Mouse (Mus musculus): ENCODE results near the gene Shisa8. TPM values are rescaled to one million over a fixed set of nuclear protein-coding genes. Genes with fewer than 3 reads are reported as not detected.

The Shisa8 gene
- total and polyA plus RNA-seq, 2 experiments from 2014 or later, result 0.07 to 7.5 TPM

- WGBS, result 87% methylated on average over 14 of the region's 14 CpGs
- peak overlapping the region; percentile 39 for H3K27ac ChIP-seq (ENCODE audit: low read depth)
- H3K36me3 ChIP-seq (replicated peaks; ENCODE audit: control insufficient read depth, insufficient read depth, low read length), result peaks cover 53% of the 10 kb centered on the region
- H3K27me3 ChIP-seq (ENCODE audit: control insufficient read depth, insufficient read depth, low read length), result no peaks in the 10 kb centered on the region
- H3K4me1 ChIP-seq (ENCODE audit: control insufficient read depth, insufficient read depth), result peaks cover 34% of the 10 kb centered on the region
- H3K4me3 ChIP-seq (ENCODE audit: low read depth, low read length), result no peak overlapping the region
- H3K9ac ChIP-seq (replicated peaks; ENCODE audit: low read depth, low read length), result no peak overlapping the region
- peaks cover 5% of the 10 kb centered on the region; the same call in 1 of the 2 replicates for H3K9me3 ChIP-seq (replicated peaks; ENCODE audit: control insufficient read depth, low read length)
- TF ChIP-seq CTCF (IDR thresholded peaks at IDR 0.05; ENCODE audit: low read depth) (no peak), EP300 (IDR thresholded peaks at IDR 0.05; ENCODE audit: low read depth) (no peak)
- ATAC-seq (ENCODE audit: insufficient read depth, low read depth) (no peak), DNase-seq (ENCODE audit: low spot score) (no peak)
- H3K4me2 ChIP-seq (ENCODE audit: low read depth, low read length), result no peak overlapping the region
These were observed 27.4 kb downstream of the Shisa8 start for GRCm38 (mm10) chr15:82185062-82185783.

- 82% methylated on average over 10 of the region's 10 CpGs for WGBS
These were observed 28.0 kb downstream of the Shisa8 start for GRCm38 (mm10) chr15:82184656-82185055.

GRCm38 (mm10) chr15:82184183-82184582 lies 28.4 kb downstream of the Shisa8 start:
- Histone ChIP-seq H3K4me1 (ENCODE audit: control insufficient read depth, insufficient read depth) (peaks cover 34% of the 10 kb centered on the region), H3K4me2 (ENCODE audit: low read depth, low read length) (no peak overlapping the region), H3K27ac (ENCODE audit: low read depth) (no peak overlapping the region), H3K4me3 (ENCODE audit: low read depth, low read length) (no peak overlapping the region), H3K27me3 (ENCODE audit: control insufficient read depth, insufficient read depth, low read length) (no peaks in the 10 kb centered on the region), H3K36me3 (replicated peaks; ENCODE audit: control insufficient read depth, insufficient read depth, low read length) (peaks cover 59% of the 10 kb centered on the region), H3K9ac (replicated peaks; ENCODE audit: low read depth, low read length) (0 out of 2 replicates have a peak overlapping the region, but pooled peaks have one; percentile 0), H3K9me3 (replicated peaks; ENCODE audit: control insufficient read depth, low read length) (peaks cover 5% of the 10 kb centered on the region; the same call in 1 of the 2 replicates)
- 39% methylated on average over 7 of the region's 7 CpGs for WGBS
- no peak for TF ChIP-seq CTCF (IDR thresholded peaks at IDR 0.05; ENCODE audit: low read depth)
- no peak for TF ChIP-seq EP300 (IDR thresholded peaks at IDR 0.05; ENCODE audit: low read depth)
- ATAC-seq (ENCODE audit: insufficient read depth, low read depth), result peak; percentile 34
- no peak for DNase-seq (ENCODE audit: low spot score)

More at GRCm38 (mm10) chr15:82184656-82185055, 28.0 kb downstream of the Shisa8 start:
- Histone ChIP-seq H3K27ac (ENCODE audit: low read depth) (no peak overlapping the region), H3K4me2 (ENCODE audit: low read depth, low read length) (no peak overlapping the region), H3K9me3 (replicated peaks; ENCODE audit: control insufficient read depth, low read length) (peaks cover 5% of the 10 kb centered on the region; the same call in 1 of the 2 replicates), H3K4me1 (ENCODE audit: control insufficient read depth, insufficient read depth) (peaks cover 34% of the 10 kb centered on the region), H3K4me3 (ENCODE audit: low read depth, low read length) (no peak overlapping the region), H3K9ac (replicated peaks; ENCODE audit: low read depth, low read length) (no peak overlapping the region), H3K27me3 (ENCODE audit: control insufficient read depth, insufficient read depth, low read length) (no peaks in the 10 kb centered on the region), H3K36me3 (replicated peaks; ENCODE audit: control insufficient read depth, insufficient read depth, low read length) (peaks cover 57% of the 10 kb centered on the region)
- TF ChIP-seq CTCF (IDR thresholded peaks at IDR 0.05; ENCODE audit: low read depth), result no peak
- TF ChIP-seq EP300 (IDR thresholded peaks at IDR 0.05; ENCODE audit: low read depth), result no peak
- DNase-seq (ENCODE audit: low spot score), result no peak
- ATAC-seq (ENCODE audit: insufficient read depth, low read depth), result no peak

- TF ChIP-seq CTCF (IDR thresholded peaks at IDR 0.05; ENCODE audit: low read depth), result no peak
- no peak for TF ChIP-seq EP300 (IDR thresholded peaks at IDR 0.05; ENCODE audit: low read depth)
- Histone ChIP-seq H3K9ac (replicated peaks; ENCODE audit: low read depth, low read length) (0 out of 2 replicates have a peak overlapping the region, but pooled peaks have one; percentile 0), H3K36me3 (replicated peaks; ENCODE audit: control insufficient read depth, insufficient read depth, low read length) (peaks cover 65% of the 10 kb centered on the region), H3K4me1 (ENCODE audit: control insufficient read depth, insufficient read depth) (peaks cover 34% of the 10 kb centered on the region), H3K27ac (ENCODE audit: low read depth) (no peak overlapping the region), H3K9me3 (replicated peaks; ENCODE audit: control insufficient read depth, low read length) (peaks cover 5% of the 10 kb centered on the region; the same call in 1 of the 2 replicates), H3K4me3 (ENCODE audit: low read depth, low read length) (no peak overlapping the region), H3K27me3 (ENCODE audit: control insufficient read depth, insufficient read depth, low read length) (no peaks in the 10 kb centered on the region), H3K4me2 (ENCODE audit: low read depth, low read length) (no peak overlapping the region)
- ATAC-seq (ENCODE audit: insufficient read depth, low read depth), result no peak
- DNase-seq (ENCODE audit: low spot score), result no peak
- 80% methylated on average over 10 of the region's 10 CpGs for WGBS
These were observed 29.0 kb downstream of the Shisa8 start for GRCm38 (mm10) chr15:82183596-82183995.

- TF ChIP-seq EP300 (IDR thresholded peaks at IDR 0.05; ENCODE audit: low read depth) (no peak), CTCF (IDR thresholded peaks at IDR 0.05; ENCODE audit: low read depth) (no peak)
- H3K9me3 ChIP-seq (replicated peaks; ENCODE audit: control insufficient read depth, low read length), result peaks cover 5% of the 10 kb centered on the region; the same call in 1 of the 2 replicates
- peaks cover 34% of the 10 kb centered on the region for H3K4me1 ChIP-seq (ENCODE audit: control insufficient read depth, insufficient read depth)
- WGBS, result 98% methylated on average over 4 of the region's 4 CpGs
- H3K4me2 ChIP-seq (ENCODE audit: low read depth, low read length), result no peak overlapping the region
- H3K9ac ChIP-seq (replicated peaks; ENCODE audit: low read depth, low read length), result no peak overlapping the region
- no peak for ATAC-seq (ENCODE audit: insufficient read depth, low read depth)
- H3K36me3 ChIP-seq (replicated peaks; ENCODE audit: control insufficient read depth, insufficient read depth, low read length), result peaks cover 74% of the 10 kb centered on the region
- no peak overlapping the region for H3K27ac ChIP-seq (ENCODE audit: low read depth)
- no peaks in the 10 kb centered on the region for H3K27me3 ChIP-seq (ENCODE audit: control insufficient read depth, insufficient read depth, low read length)
- no peak for DNase-seq (ENCODE audit: low spot score)
- no peak overlapping the region for H3K4me3 ChIP-seq (ENCODE audit: low read depth, low read length)
These were observed 30.3 kb downstream of the Shisa8 start for GRCm38 (mm10) chr15:82182311-82182710.

Measured in heart, postnatal 0 days (tissue).